Mouse (Mus musculus) brain, embryonic 14.5 days (tissue): ENCODE measurements at regions not wholly inside any gene's neighbourhood (a gene's known extent, or its start where the extent isn't known, plus 50 kb on each side); places are given as distances from the start of the nearest gene placed in this dataset.

Experiments used
- CTCF ChIP-seq: fragments of 200-500 bp; IDR thresholded peaks from 2 replicates; pipeline ENCODE4 v1.5.1; 2012; ENCODE audit warnings: inconsistent platforms, mild to moderate bottlenecking, moderate library complexity, borderline replicate concordance; ENCODE audit not compliant: insufficient read depth, insufficient read length; ENCODE audit errors: extremely low read depth
- POLR2A ChIP-seq: fragments of 200-500 bp; IDR thresholded peaks from 2 replicates; pipeline ENCODE4 v1.6.1; 2012; ENCODE audit warnings: mild to moderate bottlenecking, inconsistent platforms, borderline replicate concordance; ENCODE audit not compliant: poor library complexity, insufficient read depth, insufficient read length, severe bottlenecking; ENCODE audit errors: extremely low read depth

- TF ChIP-seq POLR2A (no peak), CTCF (no peak)
Observed at GRCm38 (mm10) chr16:28089489-28090134, 663.3 kb downstream of the Fgf12 start.
